Mouse (Mus musculus): Measurements from ENCODE around the gene Olfr957. TPM values are rescaled to one million over a fixed set of nuclear protein-coding genes. Genes with fewer than 3 reads are reported as not detected.

Gene Olfr957
- polyA plus RNA-seq, 1 experiment from 2014 or later, result not detected

Other genes starting within 250 kb of the Olfr957 start
- gene Olfr945, start 239.0 kb downstream of the Olfr957 start, polyA plus RNA-seq (2015; fragmentation: Nextera tagmentation; extraction: Ambion mirVana), result not detected in 2 replicates
- gene Olfr948, start 189.8 kb downstream of the Olfr957 start, polyA plus RNA-seq (2015; fragmentation: Nextera tagmentation; extraction: Ambion mirVana), result not detected in 2 replicates
- not detected in 2 replicates for gene Olfr951, start 128.4 kb downstream of the Olfr957 start, polyA plus RNA-seq (2015; fragmentation: Nextera tagmentation; extraction: Ambion mirVana)
- not detected in 2 replicates for gene Olfr952, start 88.7 kb downstream of the Olfr957 start, polyA plus RNA-seq (2015; fragmentation: Nextera tagmentation; extraction: Ambion mirVana)
- not detected in 2 replicates for gene Olfr954, start 59.1 kb downstream of the Olfr957 start, polyA plus RNA-seq (2015; fragmentation: Nextera tagmentation; extraction: Ambion mirVana)
- gene Olfr955, start 43.9 kb downstream of the Olfr957 start, polyA plus RNA-seq (2015; fragmentation: Nextera tagmentation; extraction: Ambion mirVana), result not detected in 2 replicates
- gene Olfr44, start 21.8 kb downstream of the Olfr957 start, polyA plus RNA-seq (2015; fragmentation: Nextera tagmentation; extraction: Ambion mirVana), result not detected in 2 replicates
- gene Olfr958, start 38.2 kb upstream of the Olfr957 start, polyA plus RNA-seq (2015; fragmentation: Nextera tagmentation; extraction: Ambion mirVana), result not detected in 2 replicates
- not detected in 2 replicates for gene Olfr959, start 59.8 kb upstream of the Olfr957 start, polyA plus RNA-seq (2015; fragmentation: Nextera tagmentation; extraction: Ambion mirVana)
- 10.3 and 10.8 TPM in 2 replicates for gene AW551984, start 88.6 kb upstream of the Olfr957 start, polyA plus RNA-seq (2015; fragmentation: Nextera tagmentation; extraction: Ambion mirVana)
- gene Olfr148, start 94.8 kb upstream of the Olfr957 start, polyA plus RNA-seq (2015; fragmentation: Nextera tagmentation; extraction: Ambion mirVana), result not detected in 2 replicates
- not detected in 2 replicates for gene Olfr960, start 105.6 kb upstream of the Olfr957 start, polyA plus RNA-seq (2015; fragmentation: Nextera tagmentation; extraction: Ambion mirVana)
- not detected in 2 replicates for gene Olfr961, start 129.3 kb upstream of the Olfr957 start, polyA plus RNA-seq (2015; fragmentation: Nextera tagmentation; extraction: Ambion mirVana)
- not detected in 2 replicates for gene Olfr963, start 151.4 kb upstream of the Olfr957 start, polyA plus RNA-seq (2015; fragmentation: Nextera tagmentation; extraction: Ambion mirVana)
- gene Olfr149, start 191.3 kb upstream of the Olfr957 start, polyA plus RNA-seq (2015; fragmentation: Nextera tagmentation; extraction: Ambion mirVana), result not detected in 2 replicates
- not detected in 2 replicates for gene Olfr965, start 195.5 kb upstream of the Olfr957 start, polyA plus RNA-seq (2015; fragmentation: Nextera tagmentation; extraction: Ambion mirVana)
- gene Olfr150, start 215.2 kb upstream of the Olfr957 start, polyA plus RNA-seq (2015; fragmentation: Nextera tagmentation; extraction: Ambion mirVana), result not detected in 2 replicates
- not detected in 2 replicates for gene Olfr967, start 230.4 kb upstream of the Olfr957 start, polyA plus RNA-seq (2015; fragmentation: Nextera tagmentation; extraction: Ambion mirVana)